Mouse (Mus musculus) frontal cortex, postnatal 14 days (tissue): ENCODE data around the gene Dyx1c1.
A peak's percentile ranks its signal among the peaks of the same experiment; 100 is the strongest.

ENCODE experiments used
- DNase-seq, 2 experiments: peaks; one replicate each; pipeline ENCODE4 v3.0.0; 2022; ENCODE audit warnings: low spot score in 2 of 2

Dyx1c1 gene

GRCm38 (mm10) chr9:72958521-72959450 is at the start of gene Dyx1c1, which contains the start of gene Gm44503:
Gene Dyx1c1 (plus strand): TSS chr9:72958785.
Gene Gm44503 (plus strand): TSS chr9:72958852.
- peak; percentile 59 to 65 for DNase-seq

- DNase-seq = no peak
Observed at GRCm38 (mm10) chr9:72911381-72911780, 47.2 kb upstream of the Dyx1c1 start.

- DNase-seq = no peak
Observed at GRCm38 (mm10) chr9:72913551-72913950, 45.0 kb upstream of the Dyx1c1 start.

- no peak for DNase-seq
Observed at GRCm38 (mm10) chr9:72915728-72916127, 42.9 kb upstream of the Dyx1c1 start.

GRCm38 (mm10) chr9:72923068-72923467 is 35.5 kb upstream of the Dyx1c1 start:
- no peak for DNase-seq

- DNase-seq = peak in 1 of 2 experiments; percentile 28
Observed at GRCm38 (mm10) chr9:72925021-72925934, 33.3 kb upstream of the Dyx1c1 start, which contains the start of gene Pygo1. Gene Pygo1 (plus strand): TSS chr9:72925645.

- DNase-seq = no peak
Observed at GRCm38 (mm10) chr9:72925935-72926258, 32.7 kb upstream of the Dyx1c1 start.

GRCm38 (mm10) chr9:72931166-72931790 is 27.3 kb upstream of the Dyx1c1 start:
- DNase-seq = peak; percentile 28 to 38

- DNase-seq = no peak
Observed at GRCm38 (mm10) chr9:72935309-72935708, 23.3 kb upstream of the Dyx1c1 start.

- DNase-seq = no peak
Observed at GRCm38 (mm10) chr9:72936301-72936700, 22.3 kb upstream of the Dyx1c1 start.

GRCm38 (mm10) chr9:72943424-72943823 is 15.2 kb upstream of the Dyx1c1 start:
- no peak for DNase-seq

GRCm38 (mm10) chr9:72944286-72944685 is 14.3 kb upstream of the Dyx1c1 start:
- no peak for DNase-seq

- DNase-seq = no peak
Observed at GRCm38 (mm10) chr9:72947010-72947409, 11.6 kb upstream of the Dyx1c1 start.

- no peak for DNase-seq
Observed at GRCm38 (mm10) chr9:72949572-72949971, 9.0 kb upstream of the Dyx1c1 start.

- DNase-seq = no peak
Observed at GRCm38 (mm10) chr9:72954746-72955145, 3.8 kb upstream of the Dyx1c1 start.

- DNase-seq = peak in 1 of 2 experiments; percentile 26
Observed at GRCm38 (mm10) chr9:72955546-72955945, 3.0 kb upstream of the Dyx1c1 start.

GRCm38 (mm10) chr9:72961346-72961745 is 2.8 kb downstream of the Dyx1c1 start:
- no peak for DNase-seq

- no peak for DNase-seq
Observed at GRCm38 (mm10) chr9:72961959-72962358, 3.4 kb downstream of the Dyx1c1 start.

- peak; percentile 58 to 68 for DNase-seq
Observed at GRCm38 (mm10) chr9:72968349-72969061, 9.9 kb downstream of the Dyx1c1 start.

- DNase-seq = no peak
Observed at GRCm38 (mm10) chr9:72969874-72970273, 11.3 kb downstream of the Dyx1c1 start.

GRCm38 (mm10) chr9:72972435-72972834 is 13.8 kb downstream of the Dyx1c1 start:
- DNase-seq = no peak
